Mouse (Mus musculus) liver, adult (tissue): ENCODE results near the gene Foxj2.
A peak's percentile ranks its signal among the peaks of the same experiment; 100 is the strongest.

ENCODE experiments used
- GATA4 ChIP-seq: IDR thresholded peaks from 2 replicates; pipeline ENCODE4 v1.6.1; 2014; ENCODE audit warnings: mild to moderate bottlenecking, low read length; ENCODE audit not compliant: insufficient replicate concordance

The Foxj2 gene

DNA sequence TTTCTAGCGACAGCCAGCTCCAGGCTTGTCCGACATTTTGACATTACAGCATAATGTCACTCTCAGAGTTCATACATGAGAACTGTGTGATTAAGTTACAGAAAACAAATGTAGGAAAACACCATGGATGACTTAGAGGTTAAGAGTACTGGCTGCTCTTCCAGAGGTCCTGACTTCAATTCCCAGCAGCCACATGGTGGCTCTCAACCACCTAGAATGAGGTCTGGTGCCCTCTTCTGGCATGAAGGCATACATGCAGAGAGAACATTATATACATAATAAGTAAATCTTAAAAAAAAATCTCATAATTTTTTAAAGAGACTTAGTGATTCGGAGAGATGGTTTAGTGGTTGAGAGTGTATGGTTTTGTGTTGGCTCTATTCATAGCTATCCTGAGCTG, 17.3 kb downstream of the Foxj2 start:
- no peak for TF ChIP-seq GATA4

DNA sequence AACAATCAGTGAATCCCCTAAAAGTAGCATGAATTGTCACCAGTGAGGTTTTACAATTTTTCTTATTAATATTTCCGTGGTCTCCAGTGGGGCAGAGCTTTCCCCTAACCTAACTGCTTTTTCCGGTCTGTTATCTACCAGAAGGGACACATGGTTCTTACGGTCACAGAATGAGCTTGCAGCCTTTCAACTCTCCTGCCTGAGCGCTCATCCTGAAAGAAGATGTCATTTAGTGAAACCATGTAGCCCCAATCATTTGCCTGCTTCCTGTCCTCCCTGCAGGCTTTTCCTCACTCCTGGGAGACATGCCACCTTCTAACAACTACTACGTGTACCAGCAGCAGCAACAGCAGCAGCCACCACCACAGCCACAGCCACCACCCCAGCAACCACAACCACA, 17.8 kb downstream of the Foxj2 start:
- no peak for TF ChIP-seq GATA4

- no peak for TF ChIP-seq GATA4
Observed at GRCm38 (mm10) chr6:122843759-122844158, 24.0 kb downstream of the Foxj2 start.

DNA sequence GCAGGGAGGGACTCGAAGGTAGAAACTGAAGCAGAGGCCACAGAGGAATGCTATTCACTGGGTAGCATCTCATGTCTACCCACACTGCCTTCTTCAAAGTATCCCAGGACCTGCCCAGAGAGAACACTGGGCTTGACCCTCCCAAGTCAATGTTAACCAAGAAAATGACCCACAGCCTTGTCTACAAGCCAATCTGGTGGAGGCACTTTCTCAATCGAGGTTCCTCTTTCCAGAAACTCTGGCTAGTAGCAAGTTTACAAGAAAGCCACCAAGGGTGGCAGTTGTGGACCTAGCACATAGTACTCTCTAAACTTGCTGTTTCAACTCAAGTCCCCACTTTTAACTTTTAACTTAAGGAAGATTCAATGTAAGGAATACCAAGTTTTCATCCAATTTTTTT, 33.0 kb downstream of the Foxj2 start:
- TF ChIP-seq GATA4, result no peak

GRCm38 (mm10) chr6:122854552-122854951, 34.8 kb downstream of the Foxj2 start:
- no peak for TF ChIP-seq GATA4

GRCm38 (mm10) chr6:122855955-122856354, 36.2 kb downstream of the Foxj2 start, which contains the start of gene C3ar1:
C3ar1 (minus strand) TSS chr6:122856161.
- peak; percentile 68 for TF ChIP-seq GATA4

GRCm38 (mm10) chr6:122862434-122862833, 42.7 kb downstream of the Foxj2 start:
- no peak for TF ChIP-seq GATA4

GRCm38 (mm10) chr6:122862871-122863270, 43.2 kb downstream of the Foxj2 start:
- TF ChIP-seq GATA4, result no peak

DNA sequence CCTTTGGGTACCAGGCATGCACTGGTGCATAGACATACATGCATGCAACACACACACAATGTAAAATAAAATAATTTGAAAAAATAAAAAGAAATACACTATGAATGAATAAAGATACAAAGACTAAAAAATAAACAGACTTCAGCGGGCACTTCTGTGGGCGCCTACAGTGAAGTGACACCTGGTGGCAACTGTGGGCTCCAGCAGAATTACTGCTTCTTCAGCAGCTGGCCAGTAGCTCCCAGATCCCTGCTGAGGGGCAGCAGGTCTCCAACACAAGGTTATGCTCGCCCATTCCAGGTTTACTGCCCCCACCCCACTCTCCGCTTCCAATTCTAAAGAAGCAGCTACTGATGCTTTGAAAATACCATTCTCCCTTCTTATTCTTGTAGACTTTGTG, 48.2 kb downstream of the Foxj2 start:
- no peak for TF ChIP-seq GATA4

DNA sequence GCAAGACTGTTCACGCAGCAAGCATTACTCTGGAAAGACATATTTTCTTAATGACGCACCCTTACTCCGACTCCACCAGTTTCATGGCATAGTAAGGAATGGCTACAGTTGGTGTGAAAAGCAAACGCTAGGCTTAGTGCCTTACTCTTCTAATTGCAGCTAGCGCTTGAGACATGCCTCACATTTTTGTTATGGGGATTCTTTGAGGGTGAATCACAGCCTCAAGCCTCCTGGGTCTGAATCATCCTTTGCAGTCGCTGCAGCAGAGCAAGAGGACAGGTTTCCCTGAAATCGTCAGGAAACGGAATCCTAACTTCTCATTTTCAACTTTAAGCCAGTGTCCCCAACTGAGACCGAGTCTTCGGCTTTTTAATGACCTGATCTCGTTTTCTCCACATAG, 50.1 kb downstream of the Foxj2 start:
- no peak for TF ChIP-seq GATA4

- TF ChIP-seq GATA4, result no peak
Observed at GRCm38 (mm10) chr6:122872800-122873199, 53.1 kb downstream of the Foxj2 start.

DNA sequence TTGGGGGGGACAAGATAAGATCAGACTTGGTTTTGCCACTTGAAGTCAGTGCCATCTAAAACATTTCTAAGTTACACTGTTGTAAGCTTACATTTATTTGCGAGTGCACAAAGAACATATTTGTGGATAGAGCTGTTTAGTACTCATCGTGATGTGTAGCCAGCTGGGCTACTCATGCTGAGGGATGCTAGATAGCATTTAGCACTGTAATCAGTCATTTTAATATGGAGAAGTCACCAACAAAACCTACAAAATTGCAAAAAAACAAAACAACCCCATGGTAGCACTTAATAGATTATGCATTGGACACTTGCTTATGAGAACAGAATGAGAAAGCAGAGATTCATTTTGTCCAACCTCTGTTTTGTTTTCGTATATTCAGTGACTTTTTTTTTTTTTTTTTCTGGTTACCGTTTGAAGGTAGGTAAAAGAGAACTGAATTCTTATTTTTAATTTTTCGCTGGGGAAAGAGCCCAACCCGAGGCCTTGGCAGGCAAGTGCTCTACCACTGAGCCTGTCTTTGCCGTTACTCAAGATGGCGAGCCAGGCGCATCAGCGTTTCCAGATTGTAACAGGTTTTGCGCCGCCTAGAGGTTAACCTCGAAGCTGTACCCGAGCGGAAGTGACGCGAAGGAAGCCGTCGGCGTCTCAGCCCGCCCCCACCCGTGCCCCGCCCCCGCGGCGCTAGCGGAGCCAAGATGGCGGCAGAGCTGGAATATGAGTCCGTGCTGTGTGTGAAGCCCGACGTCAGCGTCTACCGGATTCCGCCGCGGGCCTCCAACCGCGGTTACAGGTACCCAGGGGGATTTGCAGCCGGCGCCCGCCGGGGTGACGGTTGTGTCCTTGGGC, 54.4 kb downstream of the Foxj2 start, which contains the start of gene Necap1:
Gene Necap1, plus strand, starts transcription at position 604 of the 849 bp plus-strand sequence.
- TF ChIP-seq GATA4, result no peak; the same call in 1 of the 2 replicates

GRCm38 (mm10) chr6:122874720-122875389, 55.1 kb downstream of the Foxj2 start:
- TF ChIP-seq GATA4, result no peak

GRCm38 (mm10) chr6:122879141-122879735, 59.5 kb downstream of the Foxj2 start:
- no peak for TF ChIP-seq GATA4

DNA sequence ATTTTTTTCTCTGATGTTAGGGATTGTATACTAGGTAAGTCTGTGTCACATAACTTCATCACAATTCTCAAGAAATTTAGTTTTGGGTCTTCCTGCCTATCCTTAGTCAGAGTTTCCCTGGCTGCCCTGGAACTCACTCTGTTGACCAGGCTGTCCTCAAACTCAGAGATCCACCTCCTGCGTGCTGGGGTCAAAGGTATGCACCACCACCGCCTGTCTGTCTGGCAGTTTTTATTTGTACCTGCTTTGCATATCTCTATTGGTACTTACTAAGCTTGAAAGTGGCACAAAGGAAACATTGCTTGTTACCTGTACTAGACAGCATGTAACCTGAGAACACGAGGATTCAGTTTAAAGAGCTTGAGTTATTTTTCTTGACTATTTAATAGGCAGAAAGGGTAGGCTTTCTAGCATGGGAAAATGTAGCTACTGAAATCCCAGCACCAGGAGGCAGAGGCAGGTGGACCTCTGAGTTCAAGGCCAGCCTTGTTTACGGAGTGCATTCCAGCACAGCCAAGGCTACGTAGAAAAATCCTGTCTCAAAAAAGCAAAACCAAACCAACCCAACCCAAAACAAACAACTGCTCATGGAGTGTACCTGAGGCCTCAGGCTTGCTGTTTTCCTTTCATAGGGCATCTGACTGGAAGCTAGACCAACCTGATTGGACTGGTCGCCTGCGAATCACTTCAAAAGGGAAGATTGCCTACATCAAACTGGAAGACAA, 60.2 kb downstream of the Foxj2 start:
- TF ChIP-seq GATA4, result no peak
